Mouse (Mus musculus) forelimb bud, embryonic 11.5 days (tissue): ENCODE data around the gene Gm10840.

Source experiments
- DNase-seq: peaks from one replicate; pipeline ENCODE4 v3.0.0-alpha.2; 2012; ENCODE audit warnings: low read depth, low spot score

Gene Gm10840

GRCm38 (mm10) chr11:106159921-106160840 lies 469 bp upstream of the Gm10840 start:
- DNase-seq: peak; percentile 79

- DNase-seq: no peak
These were observed 1.6 kb downstream of the Gm10840 start for GRCm38 (mm10) chr11:106162237-106162636.

GRCm38 (mm10) chr11:106163546-106163945 lies 2.9 kb downstream of the Gm10840 start:
- no peak for DNase-seq

GRCm38 (mm10) chr11:106164601-106165180 lies 4.0 kb downstream of the Gm10840 start:
- DNase-seq: no peak

- DNase-seq: no peak
These were observed 6.8 kb downstream of the Gm10840 start for GRCm38 (mm10) chr11:106167435-106167834.

- peak; percentile 46 for DNase-seq
These were observed 10.2 kb downstream of the Gm10840 start for GRCm38 (mm10) chr11:106170807-106171206.

GRCm38 (mm10) chr11:106173228-106173627 lies 12.6 kb downstream of the Gm10840 start:
- DNase-seq: no peak

GRCm38 (mm10) chr11:106174372-106174771 lies 13.7 kb downstream of the Gm10840 start:
- no peak for DNase-seq

GRCm38 (mm10) chr11:106175081-106175480 lies 14.4 kb downstream of the Gm10840 start:
- no peak for DNase-seq

- no peak for DNase-seq
These were observed 15.7 kb downstream of the Gm10840 start for GRCm38 (mm10) chr11:106176372-106176771.

GRCm38 (mm10) chr11:106178036-106178782 lies 17.6 kb downstream of the Gm10840 start:
- DNase-seq: no peak

GRCm38 (mm10) chr11:106179711-106180448 lies 19.2 kb downstream of the Gm10840 start:
- no peak for DNase-seq

GRCm38 (mm10) chr11:106180449-106180801 lies 19.8 kb downstream of the Gm10840 start:
- no peak for DNase-seq

- DNase-seq: no peak
These were observed 26.7 kb downstream of the Gm10840 start for GRCm38 (mm10) chr11:106187326-106187725.

- DNase-seq: no peak
These were observed 31.1 kb downstream of the Gm10840 start for GRCm38 (mm10) chr11:106191716-106192115.

GRCm38 (mm10) chr11:106192241-106192640 lies 31.6 kb downstream of the Gm10840 start:
- no peak for DNase-seq

- DNase-seq: no peak
These were observed 32.2 kb downstream of the Gm10840 start for GRCm38 (mm10) chr11:106192657-106193370.

GRCm38 (mm10) chr11:106193371-106194154 lies 32.9 kb downstream of the Gm10840 start:
- DNase-seq: peak; percentile 98

GRCm38 (mm10) chr11:106194155-106194541 lies 33.5 kb downstream of the Gm10840 start:
- DNase-seq: no peak

GRCm38 (mm10) chr11:106194891-106195290 lies 34.2 kb downstream of the Gm10840 start:
- no peak for DNase-seq
